Mouse (Mus musculus) intestine, embryonic 15.5 days (tissue): ENCODE measurements around the gene Chn2. TPM values are rescaled to one million over a fixed set of nuclear protein-coding genes. Genes with fewer than 3 reads are reported as not detected.

Experiments used
- ATAC-seq: fragments of 200-750 bp; cut with Nextera tagmentation; 2 replicates; pipeline ENCODE4 v1.8.0; 2017; ENCODE audit warnings: moderate TSS enrichment, moderate library complexity
- H3K27ac ChIP-seq: fragments of 300-500 bp; sonication (generic); 2 replicates; pipeline ENCODE4 v1.5.1; 2015; ENCODE audit warnings: mild to moderate bottlenecking, inconsistent platforms
- H3K27me3 ChIP-seq: fragments of 300-500 bp; sonication (generic); replicated peaks from 2 replicates; pipeline ENCODE4 v1.6.1; 2015; ENCODE audit warnings: inconsistent platforms
- H3K36me3 ChIP-seq: fragments of 300-500 bp; sonication (generic); 2 replicates; pipeline ENCODE4 v1.6.1; 2015; ENCODE audit warnings: inconsistent platforms
- H3K4me1 ChIP-seq: fragments of 300-500 bp; sonication (generic); replicated peaks from 2 replicates; pipeline ENCODE4 v1.6.1; 2015; ENCODE audit warnings: inconsistent platforms
- H3K4me2 ChIP-seq: fragments of 300-500 bp; sonication (generic); replicated peaks from 2 replicates; pipeline ENCODE4 v1.6.1; 2015; ENCODE audit warnings: mild to moderate bottlenecking, inconsistent platforms
- H3K4me3 ChIP-seq: fragments of 300-500 bp; sonication (generic); replicated peaks from 2 replicates; pipeline ENCODE4 v1.5.1; 2015; ENCODE audit warnings: inconsistent platforms
- H3K9ac ChIP-seq: fragments of 300-500 bp; sonication (generic); 2 replicates; pipeline ENCODE4 v1.6.1; 2015; ENCODE audit warnings: inconsistent platforms
- H3K9me3 ChIP-seq: fragments of 300-500 bp; sonication (generic); 2 replicates; pipeline ENCODE4 v1.6.1; 2016; ENCODE audit warnings: inconsistent platforms
- WGBS: fragments of 180-500 bp; shearing (Covaris S2); methylation state at CpG from one replicate; pipeline ENCODE4 v1.1.7; 2015; 5-methylcytosine and 5-hydroxymethylcytosine counted together
- polyA plus RNA-seq: library from polyadenylated mRNA; unstranded; fragments of >200 nt; fragmentation: Nextera tagmentation; extraction: Ambion mirVana; gene quantifications from 2 replicates; pipeline ENCODE4 v1.2.1, GENCODE M21; 2015

The Chn2 gene
- polyA plus RNA-seq, 1 experiment from 2014 or later, result 20.8 TPM

DNA sequence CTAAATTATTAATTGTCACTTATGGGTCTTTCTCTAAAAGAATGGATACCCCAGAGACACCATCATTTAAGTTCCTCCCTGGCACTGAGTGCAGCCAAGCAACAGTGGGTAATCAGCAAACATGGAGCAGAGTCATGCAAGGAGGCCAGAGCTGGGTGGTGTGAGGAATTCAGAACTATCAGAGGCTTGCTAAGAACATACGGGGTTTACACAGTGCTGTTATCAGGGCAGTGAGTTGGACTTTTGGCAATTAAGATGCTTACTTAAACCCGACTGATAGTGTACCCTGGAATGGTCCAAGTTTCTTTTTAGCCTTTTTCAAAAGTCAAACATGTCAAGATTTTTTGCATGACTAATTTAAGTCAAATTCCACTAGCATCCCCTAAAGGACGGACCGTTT, 160.2 kb downstream of the Chn2 start:
- 41% methylated on average over 4 of the region's 4 CpGs for WGBS

DNA sequence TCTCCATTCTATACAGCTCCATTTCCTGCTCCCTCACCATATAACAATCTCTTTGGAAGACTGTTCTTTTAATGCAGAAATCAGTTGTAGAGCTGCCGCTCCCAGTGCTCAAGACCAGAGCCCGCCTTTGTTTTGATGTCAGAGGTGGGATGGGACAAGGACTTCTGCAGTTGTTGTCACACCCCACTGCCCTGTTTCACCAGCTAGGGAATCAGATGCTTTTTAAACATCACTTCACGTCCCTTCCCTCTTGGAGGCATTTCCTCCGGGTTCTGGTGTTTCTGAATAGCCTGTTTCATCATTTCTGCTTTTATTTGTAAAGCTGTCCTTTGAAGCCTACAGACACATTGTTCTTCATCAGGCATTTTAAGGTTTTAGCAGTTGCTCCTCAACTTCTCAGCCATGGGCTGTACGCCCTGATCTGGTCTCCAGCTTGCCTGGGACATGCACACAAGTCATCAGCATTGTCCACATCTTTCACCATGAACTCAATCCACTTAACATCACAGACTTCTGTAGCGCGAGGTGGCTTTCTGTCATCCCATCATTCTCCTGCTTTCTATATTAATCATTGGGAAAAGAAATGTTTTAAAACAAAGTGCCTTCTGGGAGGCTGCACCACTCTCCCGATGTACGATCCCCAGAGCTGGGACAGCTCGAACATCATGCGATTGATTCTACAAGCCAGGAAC, 160.8 kb downstream of the Chn2 start:
- H3K27me3 ChIP-seq, result no peaks in the 10 kb centered on the region
- no peaks in the 10 kb centered on the region for H3K36me3 ChIP-seq
- WGBS, result 81% methylated on average over 11 of the region's 11 CpGs
- H3K4me1 ChIP-seq, result 0 out of 2 replicates have a peak, but pooled peaks cover 8% of the 10 kb centered on the region
- no peaks in the 10 kb centered on the region for H3K9me3 ChIP-seq
- no peak for ATAC-seq
- H3K9ac ChIP-seq, result no peak overlapping the region
- no peak overlapping the region for H3K27ac ChIP-seq
- no peak overlapping the region for H3K4me2 ChIP-seq
- no peak overlapping the region for H3K4me3 ChIP-seq

More for the DNA sequence above, 160.2 kb downstream of the Chn2 start:
- no peak overlapping the region for H3K4me3 ChIP-seq
- H3K4me1 ChIP-seq, result 0 out of 2 replicates have a peak, but pooled peaks cover 8% of the 10 kb centered on the region
- H3K4me2 ChIP-seq, result no peak overlapping the region
- H3K27ac ChIP-seq, result no peak overlapping the region
- H3K9ac ChIP-seq, result no peak overlapping the region
- no peaks in the 10 kb centered on the region for H3K36me3 ChIP-seq
- ATAC-seq, result peak; percentile 44
- no peaks in the 10 kb centered on the region for H3K9me3 ChIP-seq
- H3K27me3 ChIP-seq, result no peaks in the 10 kb centered on the region

DNA sequence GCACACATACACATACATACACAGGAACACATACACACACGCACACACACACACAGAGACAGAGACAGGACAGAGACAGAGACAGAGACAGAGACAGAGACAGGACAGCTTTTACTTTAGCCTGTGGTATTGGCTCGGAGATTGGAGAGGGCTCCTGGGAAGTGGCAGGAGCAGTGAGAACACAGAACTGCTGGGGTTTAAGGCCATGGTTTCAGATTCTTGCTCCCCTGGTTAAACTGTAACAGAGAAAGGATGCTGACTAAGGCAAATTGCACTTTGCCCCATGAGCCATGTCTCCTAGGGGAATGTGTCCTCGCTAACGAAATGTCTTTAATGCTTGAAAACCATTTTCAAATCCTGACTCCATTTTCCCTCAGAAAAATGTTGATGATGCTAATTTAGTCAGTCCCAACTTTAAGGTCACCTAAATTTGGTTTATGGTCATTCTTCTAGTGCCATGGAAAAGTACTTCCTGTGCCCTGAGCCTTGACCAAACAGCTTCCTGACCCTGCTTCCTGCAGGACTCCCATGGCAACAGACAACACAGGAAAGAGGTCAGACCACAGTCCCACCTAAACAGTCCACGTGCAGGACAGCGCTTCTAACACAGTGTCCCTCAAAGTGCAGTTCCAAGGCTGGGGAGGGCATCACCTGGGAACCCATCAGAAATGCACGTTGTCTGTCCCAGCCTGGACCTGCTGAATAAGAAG, 163.1 kb downstream of the Chn2 start:
- Histone ChIP-seq H3K36me3 (no peaks in the 10 kb centered on the region), H3K27me3 (no peaks in the 10 kb centered on the region), H3K4me3 (no peak overlapping the region), H3K4me2 (no peak overlapping the region), H3K27ac (peak overlapping the region; percentile 49; the same call in 1 of the 2 replicates), H3K9me3 (no peaks in the 10 kb centered on the region), H3K9ac (no peak overlapping the region), H3K4me1 (0 out of 2 replicates have a peak, but pooled peaks cover 8% of the 10 kb centered on the region)
- WGBS, result 58% methylated on average over 7 of the region's 7 CpGs
- ATAC-seq, result peak; percentile 59

DNA sequence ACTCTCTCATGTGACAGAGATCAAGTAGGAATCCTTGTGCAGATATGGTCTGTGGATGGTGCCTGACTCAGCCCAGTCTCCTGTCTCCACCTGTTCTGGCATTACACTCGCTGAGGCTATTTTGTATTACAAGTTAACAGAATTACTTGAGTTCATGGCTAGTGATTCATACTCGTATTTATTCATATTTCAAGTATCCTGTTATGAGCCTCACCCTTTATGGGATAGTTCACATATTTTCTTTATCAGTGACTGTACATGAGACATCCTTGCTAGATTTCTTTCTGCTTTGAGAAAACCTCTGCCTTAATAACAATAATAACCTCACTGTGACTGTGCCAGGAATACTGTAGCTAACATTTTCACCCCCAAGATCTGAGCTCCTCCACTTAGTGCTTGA, 164.0 kb downstream of the Chn2 start:
- Histone ChIP-seq H3K36me3 (no peaks in the 10 kb centered on the region), H3K4me1 (0 out of 2 replicates have a peak, but pooled peaks cover 8% of the 10 kb centered on the region), H3K4me3 (no peak overlapping the region), H3K27me3 (no peaks in the 10 kb centered on the region), H3K27ac (no peak overlapping the region), H3K4me2 (no peak overlapping the region), H3K9me3 (no peaks in the 10 kb centered on the region), H3K9ac (no peak overlapping the region)
- ATAC-seq, result no peak
- WGBS, result 63% methylated on average over 2 of the region's 2 CpGs

DNA sequence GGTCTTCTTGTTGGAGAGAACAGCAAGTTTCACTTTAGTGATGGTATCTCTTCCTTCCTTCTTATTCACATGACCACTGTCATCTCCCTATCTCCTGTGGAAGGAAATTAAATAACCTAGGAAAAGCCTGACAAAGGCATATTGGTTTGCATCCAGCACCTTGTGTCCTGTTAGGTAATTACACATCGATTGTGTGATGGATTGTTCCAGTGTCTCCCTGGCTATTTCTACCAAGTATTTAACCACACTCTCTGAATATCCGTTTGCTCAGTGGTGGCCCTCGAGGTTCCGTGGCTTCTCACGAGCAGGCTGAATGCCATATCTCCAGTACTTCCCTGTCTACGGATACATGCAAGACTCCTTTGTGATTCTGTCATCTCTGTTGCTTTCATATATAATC, 164.6 kb downstream of the Chn2 start:
- WGBS, result 90% methylated on average over 6 of the region's 6 CpGs
- ATAC-seq, result no peak
- Histone ChIP-seq H3K4me1 (0 out of 2 replicates have a peak, but pooled peaks cover 8% of the 10 kb centered on the region), H3K36me3 (no peaks in the 10 kb centered on the region), H3K4me2 (no peak overlapping the region), H3K9ac (no peak overlapping the region), H3K27ac (no peak overlapping the region), H3K9me3 (no peaks in the 10 kb centered on the region), H3K27me3 (no peaks in the 10 kb centered on the region), H3K4me3 (no peak overlapping the region)

DNA sequence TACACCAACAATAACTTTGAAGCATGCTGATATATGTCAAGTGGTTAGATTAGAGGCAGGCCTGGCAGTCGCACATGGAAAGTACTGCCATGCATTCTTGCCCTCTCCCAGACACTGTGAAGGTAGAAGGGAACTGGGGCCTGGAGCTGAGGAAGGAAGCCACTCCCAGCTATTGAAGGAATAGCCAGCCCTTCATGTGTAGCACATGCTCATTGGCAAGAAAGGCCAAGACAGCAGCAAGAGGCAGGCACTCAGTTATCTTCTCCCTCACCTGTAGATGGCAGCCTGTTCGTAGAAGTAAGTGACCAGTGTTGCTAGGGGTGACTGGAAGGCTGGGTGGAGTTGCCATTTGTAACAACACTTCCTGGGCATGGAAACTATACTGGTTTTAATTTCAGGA, 165.6 kb downstream of the Chn2 start:
- H3K4me2 ChIP-seq, result no peak overlapping the region
- H3K27ac ChIP-seq, result no peak overlapping the region
- no peaks in the 10 kb centered on the region for H3K27me3 ChIP-seq
- 51% methylated on average over 2 of the region's 2 CpGs for WGBS
- peak; percentile 52; the same call in 1 of the 2 replicates for ATAC-seq
- H3K36me3 ChIP-seq, result no peaks in the 10 kb centered on the region
- no peaks in the 10 kb centered on the region for H3K9me3 ChIP-seq
- H3K4me3 ChIP-seq, result no peak overlapping the region
- 0 out of 2 replicates have a peak, but pooled peaks cover 8% of the 10 kb centered on the region for H3K4me1 ChIP-seq
- no peak overlapping the region for H3K9ac ChIP-seq

DNA sequence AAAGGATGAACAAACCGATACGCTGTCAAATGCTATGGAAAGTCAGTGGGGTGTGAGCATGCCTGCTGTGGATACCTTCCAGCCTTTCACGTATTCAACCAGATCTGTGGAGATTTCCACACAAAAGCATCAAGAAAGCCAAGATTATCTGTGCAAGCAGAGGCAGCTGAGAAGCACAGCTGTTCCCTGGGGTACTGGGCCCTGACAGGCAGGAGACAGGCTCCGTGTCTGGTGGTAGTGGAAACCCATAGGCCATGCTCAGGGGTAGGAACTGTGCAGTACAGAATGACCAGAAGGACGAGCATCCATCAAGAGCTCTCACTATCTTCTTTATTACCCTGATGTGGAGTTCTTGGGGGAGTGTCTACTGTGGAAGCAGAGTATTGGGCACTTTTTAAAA, 166.1 kb downstream of the Chn2 start:
- H3K27ac ChIP-seq, result no peak overlapping the region
- 83% methylated on average over 5 of the region's 5 CpGs for WGBS
- ATAC-seq, result no peak

DNA sequence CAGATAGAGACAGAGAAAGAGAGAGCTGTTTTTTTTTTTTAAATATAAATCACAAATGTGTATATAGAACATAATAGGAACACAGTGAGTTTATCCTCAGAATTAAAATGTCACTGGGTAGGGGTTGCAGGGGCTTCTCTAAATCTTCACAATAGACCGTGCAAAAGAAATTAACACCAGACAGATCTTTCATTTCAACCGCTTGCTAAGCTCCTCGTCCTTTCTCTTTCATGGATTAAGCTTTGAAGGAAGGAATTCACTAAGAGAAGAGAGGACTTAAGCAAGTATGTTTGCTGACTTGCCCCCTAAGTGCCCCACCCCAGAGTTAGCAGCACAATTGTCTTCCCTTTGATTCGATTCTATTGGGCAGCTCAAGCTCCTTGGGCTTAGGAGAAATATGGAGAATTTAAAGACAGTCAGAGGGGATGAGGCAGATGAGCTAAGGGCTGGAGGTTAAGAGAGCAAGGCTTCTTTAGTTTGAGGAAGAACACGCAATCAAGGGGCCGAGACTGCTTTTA, 166.9 kb downstream of the Chn2 start:
- Histone ChIP-seq H3K36me3 (no peaks in the 10 kb centered on the region), H3K4me3 (no peak overlapping the region), H3K4me2 (no peak overlapping the region), H3K9me3 (no peaks in the 10 kb centered on the region), H3K4me1 (0 out of 2 replicates have a peak, but pooled peaks cover 8% of the 10 kb centered on the region), H3K27ac (no peak overlapping the region), H3K27me3 (no peaks in the 10 kb centered on the region), H3K9ac (no peak overlapping the region)
- 59% methylated on average over 6 of the region's 6 CpGs for WGBS
- ATAC-seq, result no peak

More for the DNA sequence above, 166.1 kb downstream of the Chn2 start:
- H3K9ac ChIP-seq, result no peak overlapping the region
- no peaks in the 10 kb centered on the region for H3K27me3 ChIP-seq
- H3K9me3 ChIP-seq, result no peaks in the 10 kb centered on the region
- H3K4me1 ChIP-seq, result 0 out of 2 replicates have a peak, but pooled peaks cover 8% of the 10 kb centered on the region
- no peak overlapping the region for H3K4me3 ChIP-seq
- no peak overlapping the region for H3K4me2 ChIP-seq
- no peaks in the 10 kb centered on the region for H3K36me3 ChIP-seq

DNA sequence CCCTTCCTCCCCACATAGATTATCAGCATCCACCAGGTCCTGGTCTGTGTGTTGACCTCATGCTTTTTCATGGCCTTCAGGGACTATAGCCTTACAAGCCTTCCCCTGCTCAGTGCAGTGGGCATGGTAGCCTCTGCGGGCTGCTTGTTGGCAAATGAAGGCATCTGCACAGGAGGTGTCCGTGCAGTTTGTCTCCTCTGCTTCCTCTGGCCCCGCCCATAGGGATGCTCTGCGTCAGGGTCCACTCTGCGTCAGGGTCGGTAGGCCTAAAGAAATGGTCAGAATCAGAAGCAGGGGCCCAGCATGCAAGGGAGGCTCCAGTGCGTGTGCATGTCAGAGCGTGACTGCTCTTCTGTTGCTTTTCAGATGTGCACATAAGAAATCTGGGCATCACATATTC, 169.4 kb downstream of the Chn2 start:
- no peaks in the 10 kb centered on the region for H3K4me1 ChIP-seq
- no peak overlapping the region for H3K4me2 ChIP-seq
- H3K4me3 ChIP-seq, result no peak overlapping the region
- no peaks in the 10 kb centered on the region for H3K36me3 ChIP-seq
- 86% methylated on average over 8 of the region's 8 CpGs for WGBS
- H3K27me3 ChIP-seq, result no peaks in the 10 kb centered on the region
- H3K9ac ChIP-seq, result no peak overlapping the region
- ATAC-seq, result no peak
- H3K27ac ChIP-seq, result no peak overlapping the region
- H3K9me3 ChIP-seq, result no peaks in the 10 kb centered on the region

DNA sequence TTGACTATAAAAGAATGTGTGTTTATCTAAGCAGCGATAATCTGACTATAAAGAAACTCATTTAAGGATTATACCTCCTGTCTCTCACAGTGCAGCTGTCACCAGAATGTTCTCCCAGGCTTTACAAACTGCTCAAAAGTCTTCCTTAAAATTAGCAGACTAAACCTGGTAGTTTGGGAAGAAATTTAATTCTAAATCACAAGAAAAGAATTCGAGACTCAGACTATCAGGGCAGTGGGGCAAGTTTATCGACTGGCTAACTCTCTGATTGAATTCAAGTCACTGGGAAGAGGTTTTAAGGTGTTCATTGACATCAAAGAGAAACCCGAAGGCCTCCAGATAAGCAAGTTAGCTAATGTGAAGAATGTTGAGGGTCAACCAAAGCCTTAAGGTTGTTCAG, 171.6 kb downstream of the Chn2 start:
- no peaks in the 10 kb centered on the region for H3K9me3 ChIP-seq
- H3K27ac ChIP-seq, result no peak overlapping the region
- no peaks in the 10 kb centered on the region for H3K36me3 ChIP-seq
- H3K9ac ChIP-seq, result no peak overlapping the region
- ATAC-seq, result no peak
- no peaks in the 10 kb centered on the region for H3K27me3 ChIP-seq
- 55% methylated on average over 4 of the region's 4 CpGs for WGBS
- H3K4me3 ChIP-seq, result no peak overlapping the region
- no peaks in the 10 kb centered on the region for H3K4me1 ChIP-seq
- H3K4me2 ChIP-seq, result no peak overlapping the region

DNA sequence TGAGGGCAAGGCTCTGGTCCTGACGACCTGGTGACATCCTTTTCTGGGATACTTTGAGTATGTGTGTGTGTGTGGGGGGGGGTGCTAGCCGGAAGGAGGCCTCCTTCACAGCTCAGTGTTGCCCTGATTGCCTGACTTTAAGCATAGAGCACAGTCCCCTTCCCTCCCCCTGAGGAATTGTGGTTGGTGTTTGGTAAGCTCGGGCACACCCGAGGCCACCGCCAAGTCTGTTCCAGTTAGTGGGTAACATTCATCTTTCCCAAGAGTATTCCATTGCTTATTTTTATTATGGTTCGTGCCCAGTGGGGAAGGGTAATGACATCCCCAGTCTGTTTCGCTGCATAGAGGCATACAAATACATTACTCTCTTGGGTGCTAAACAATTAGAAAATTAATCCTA, 172.6 kb downstream of the Chn2 start:
- Histone ChIP-seq H3K9me3 (no peaks in the 10 kb centered on the region), H3K4me3 (no peak overlapping the region), H3K36me3 (no peaks in the 10 kb centered on the region), H3K27ac (no peak overlapping the region), H3K9ac (no peak overlapping the region), H3K4me2 (no peak overlapping the region), H3K27me3 (no peaks in the 10 kb centered on the region), H3K4me1 (no peaks in the 10 kb centered on the region)
- 85% methylated on average over 7 of the region's 7 CpGs for WGBS
- ATAC-seq, result no peak

DNA sequence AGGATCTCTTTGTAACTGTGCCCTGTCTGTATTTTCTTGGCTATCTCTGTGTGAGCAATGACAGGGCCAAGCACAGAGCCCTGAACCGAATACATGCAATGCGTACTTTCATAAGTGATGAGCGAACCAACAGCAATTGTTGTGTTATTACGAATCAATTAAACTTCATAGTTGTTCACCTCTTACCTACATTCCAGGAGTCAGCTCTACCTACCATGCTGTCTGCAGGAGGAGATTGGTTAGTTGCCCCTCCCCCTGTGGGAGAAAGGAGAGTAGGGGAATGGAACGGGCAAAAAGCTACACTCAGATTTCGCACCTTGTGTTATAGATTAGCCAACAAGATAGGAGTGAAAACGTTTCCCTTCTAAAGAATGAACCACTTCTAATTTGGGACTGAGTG, 174.4 kb downstream of the Chn2 start:
- Histone ChIP-seq H3K4me1 (no peaks in the 10 kb centered on the region), H3K27ac (no peak overlapping the region), H3K4me3 (no peak overlapping the region), H3K36me3 (no peaks in the 10 kb centered on the region), H3K4me2 (no peak overlapping the region), H3K27me3 (no peaks in the 10 kb centered on the region), H3K9ac (no peak overlapping the region), H3K9me3 (no peaks in the 10 kb centered on the region)
- 85% methylated on average over 7 of the region's 7 CpGs for WGBS
- ATAC-seq, result no peak
